Mouse (Mus musculus) midbrain, postnatal 0 days (tissue): Measurements from ENCODE around the gene H2-T22. TPM values are rescaled to one million over a fixed set of nuclear protein-coding genes. Genes with fewer than 3 reads are reported as not detected.
A peak's percentile ranks its signal among the peaks of the same experiment; 100 is the strongest.

Source experiments
- ATAC-seq: fragments of 200-750 bp; cut with Nextera tagmentation; 2 replicates; pipeline ENCODE4 v1.8.0; 2017; ENCODE audit warnings: moderate number of reproducible peaks, mild to moderate bottlenecking, moderate TSS enrichment, moderate library complexity; ENCODE audit not compliant: low FRiP score
- DNase-seq: peaks from one replicate; pipeline ENCODE4 v3.0.0-alpha.2; 2015; ENCODE audit warnings: low spot score
- H3K27ac ChIP-seq: fragments of 300-500 bp; sonication (generic); 2 replicates; pipeline ENCODE4 v1.5.1; 2014; ENCODE audit warnings: low read depth, mild to moderate bottlenecking, low read length, mixed read lengths
- H3K27me3 ChIP-seq: fragments of 300-500 bp; sonication (generic); 2 replicates; pipeline ENCODE4 v1.6.1; 2014; ENCODE audit warnings: low read length, control low read depth, mixed read lengths; ENCODE audit not compliant: insufficient read depth
- H3K36me3 ChIP-seq: fragments of 300-500 bp; sonication (generic); 2 replicates; pipeline ENCODE4 v1.6.1; 2014; ENCODE audit warnings: low read length, control low read depth, mixed read lengths; ENCODE audit not compliant: insufficient read depth
- H3K4me1 ChIP-seq: fragments of 300-500 bp; sonication (generic); 2 replicates; pipeline ENCODE4 v1.6.1; 2014; ENCODE audit warnings: mild to moderate bottlenecking, control low read depth, antibody characterized with exemption, low read length, mixed read lengths; ENCODE audit not compliant: insufficient read depth
- H3K4me2 ChIP-seq: fragments of 300-500 bp; sonication (generic); 2 replicates; pipeline ENCODE4 v1.6.1; 2014; ENCODE audit warnings: low read depth, mild to moderate bottlenecking, low read length, mixed read lengths; ENCODE audit not compliant: poor library complexity, severe bottlenecking
- H3K4me3 ChIP-seq: fragments of 300-500 bp; sonication (generic); 2 replicates; pipeline ENCODE4 v1.5.1; 2014; ENCODE audit warnings: low read depth, mild to moderate bottlenecking, low read length, moderate library complexity
- H3K9ac ChIP-seq: fragments of 300-500 bp; sonication (generic); replicated peaks from 2 replicates; pipeline ENCODE4 v1.6.1; 2014; ENCODE audit warnings: mild to moderate bottlenecking, low read length, moderate library complexity, mixed read lengths; ENCODE audit not compliant: poor library complexity, severe bottlenecking
- H3K9me3 ChIP-seq: fragments of 300-500 bp; sonication (generic); 2 replicates; pipeline ENCODE4 v1.6.1; 2016; ENCODE audit warnings: low read length, control low read depth
- CTCF ChIP-seq: IDR thresholded peaks from 2 replicates; pipeline ENCODE4 v1.5.1; 2016; ENCODE audit warnings: antibody characterized with exemption, mild to moderate bottlenecking
- WGBS: fragments of 180-500 bp; shearing (Covaris S2); extraction: QIAGEN DNeasy Blood & Tissue Kit; methylation state at CpG from one replicate; pipeline ENCODE4 v1.1.7; 2014; 5-methylcytosine and 5-hydroxymethylcytosine counted together
- polyA plus RNA-seq: library from polyadenylated mRNA; unstranded; fragments of >200 nt; fragmentation: Nextera tagmentation; extraction: Ambion mirVana; gene quantifications from 2 replicates; pipeline ENCODE4 v1.2.1, GENCODE M21; 2015
- total RNA-seq: library from RNA; depleted of rRNA; stranded (reverse); fragments of >200 nt; gene quantifications from 2 replicates; pipeline ENCODE4 v1.2.3, GENCODE M21; 2014

The H2-T22 gene
- total and polyA plus RNA-seq, 2 experiments from 2014 or later, result 7.1 to 11.5 TPM

DNA sequence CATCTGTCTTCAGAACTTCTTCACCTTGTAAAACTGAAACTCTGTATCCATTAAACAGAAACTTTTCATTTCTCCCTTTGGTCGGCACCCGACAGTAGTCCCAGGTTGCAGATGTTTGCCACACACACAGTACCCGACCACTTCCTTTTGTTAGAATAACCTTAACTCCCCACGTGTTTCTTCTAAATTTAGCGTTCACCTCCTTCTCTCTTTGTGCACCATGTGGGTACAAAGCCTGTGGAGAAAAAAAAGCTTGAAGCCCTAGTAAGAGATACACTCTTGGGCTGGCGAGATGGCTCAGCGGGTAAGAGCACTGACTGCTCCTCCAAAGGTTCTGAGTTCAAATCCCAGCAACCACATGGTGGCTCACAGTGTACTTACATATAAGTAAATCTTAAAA, 43.2 kb downstream of the H2-T22 start:
- Histone ChIP-seq H3K36me3 (no peaks in the 10 kb centered on the region), H3K9ac (no peak overlapping the region), H3K9me3 (no peaks in the 10 kb centered on the region), H3K4me2 (no peak overlapping the region), H3K27ac (no peak overlapping the region), H3K4me1 (no peaks in the 10 kb centered on the region; the same call in 1 of the 2 replicates), H3K27me3 (no peaks in the 10 kb centered on the region), H3K4me3 (no peak overlapping the region)
- no peak for TF ChIP-seq CTCF
- ATAC-seq (no peak), DNase-seq (no peak)
- WGBS, result 86% methylated on average over 7 of the region's 7 CpGs

DNA sequence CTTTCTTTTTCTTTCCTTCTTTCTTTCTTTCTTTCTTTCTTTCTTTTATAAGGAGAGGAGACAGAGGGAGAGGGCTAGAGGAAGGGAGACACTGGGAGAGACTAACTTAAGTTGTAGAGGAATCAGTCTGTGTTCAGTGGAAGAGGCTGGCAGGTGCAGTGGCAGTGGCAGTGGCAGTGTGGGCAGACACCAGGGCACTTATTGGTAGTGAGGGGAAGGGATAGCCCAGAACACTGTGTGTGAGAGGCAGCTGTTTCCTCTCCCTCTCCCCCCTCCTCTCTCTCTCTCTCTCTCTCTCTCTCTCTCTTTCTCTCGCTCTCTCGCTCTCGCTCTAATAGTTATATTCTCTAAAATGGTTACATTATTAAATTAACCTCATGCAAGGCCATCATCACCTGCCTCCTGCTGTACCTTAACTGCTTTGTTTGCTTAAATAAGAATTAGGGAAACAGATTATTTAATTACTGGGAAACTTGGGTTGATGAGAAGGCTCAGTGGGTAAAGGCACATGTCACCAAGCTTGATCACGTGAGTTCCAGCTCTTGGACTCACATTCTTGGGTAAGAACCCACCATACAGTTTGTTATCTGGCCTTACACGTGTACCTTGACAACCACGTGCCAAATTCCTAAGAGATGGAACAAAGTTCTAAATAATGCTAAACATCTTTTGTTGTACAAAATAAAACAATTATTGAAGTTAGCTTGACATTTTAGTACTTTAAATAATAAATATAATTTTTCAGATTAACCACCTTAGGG, 43.8 kb downstream of the H2-T22 start:
- Histone ChIP-seq H3K4me3 (no peak overlapping the region), H3K27ac (no peak overlapping the region), H3K4me1 (no peaks in the 10 kb centered on the region; the same call in 1 of the 2 replicates), H3K27me3 (no peaks in the 10 kb centered on the region), H3K9me3 (no peaks in the 10 kb centered on the region), H3K9ac (no peak overlapping the region), H3K4me2 (no peak overlapping the region), H3K36me3 (no peaks in the 10 kb centered on the region)
- no peak for TF ChIP-seq CTCF
- DNase-seq (no peak), ATAC-seq (no peak)
- 94% methylated on average over 6 of the region's 6 CpGs for WGBS

DNA sequence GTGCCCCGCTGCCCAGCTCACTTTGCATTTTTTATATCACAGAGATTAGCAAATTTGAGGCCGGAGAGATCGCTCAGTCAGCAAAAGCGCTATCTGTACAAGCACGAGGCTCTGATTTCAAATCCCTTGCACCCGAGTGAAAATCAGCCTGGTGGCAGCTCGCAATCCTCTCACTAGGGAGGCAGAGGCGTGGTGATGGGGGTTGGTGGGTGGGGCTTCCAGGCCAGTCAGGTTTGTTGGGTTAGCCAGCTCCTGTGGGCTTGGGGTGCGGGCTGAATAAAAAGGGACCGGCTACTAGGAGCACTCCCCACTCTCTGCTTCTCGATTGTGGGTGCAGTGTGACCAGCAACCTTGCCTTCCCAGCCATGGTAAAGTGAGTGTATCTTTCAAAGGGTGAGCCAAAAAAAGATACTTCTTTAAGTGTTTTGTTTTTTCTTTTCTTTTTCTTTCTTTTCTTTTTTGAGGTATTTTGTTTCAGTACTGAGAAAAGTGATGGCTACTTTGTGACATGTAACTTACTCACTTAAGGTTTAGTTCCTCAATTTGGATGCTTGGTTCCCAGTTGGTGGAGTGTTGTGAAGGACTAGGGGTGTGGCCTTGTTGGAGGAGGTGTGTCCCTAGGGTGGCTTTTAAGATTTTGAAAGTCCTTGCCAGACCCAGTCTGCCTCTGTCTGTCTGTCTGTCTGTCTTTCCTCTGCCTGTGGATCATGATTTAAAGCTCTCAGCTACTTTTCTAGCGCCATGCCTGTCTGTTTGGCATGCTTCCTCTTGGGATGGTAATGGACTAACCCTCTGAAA, 44.6 kb downstream of the H2-T22 start:
- Histone ChIP-seq H3K4me2 (0 out of 2 replicates have a peak overlapping the region, but pooled peaks have one; percentile 1), H3K36me3 (no peaks in the 10 kb centered on the region), H3K27me3 (no peaks in the 10 kb centered on the region), H3K4me3 (no peak overlapping the region), H3K4me1 (no peaks in the 10 kb centered on the region; the same call in 1 of the 2 replicates), H3K9ac (no peak overlapping the region; the same call in 1 of the 2 replicates), H3K9me3 (no peaks in the 10 kb centered on the region), H3K27ac (no peak overlapping the region)
- 52% methylated on average over 12 of the region's 12 CpGs for WGBS
- ATAC-seq (no peak), DNase-seq (no peak)
- no peak for TF ChIP-seq CTCF

DNA sequence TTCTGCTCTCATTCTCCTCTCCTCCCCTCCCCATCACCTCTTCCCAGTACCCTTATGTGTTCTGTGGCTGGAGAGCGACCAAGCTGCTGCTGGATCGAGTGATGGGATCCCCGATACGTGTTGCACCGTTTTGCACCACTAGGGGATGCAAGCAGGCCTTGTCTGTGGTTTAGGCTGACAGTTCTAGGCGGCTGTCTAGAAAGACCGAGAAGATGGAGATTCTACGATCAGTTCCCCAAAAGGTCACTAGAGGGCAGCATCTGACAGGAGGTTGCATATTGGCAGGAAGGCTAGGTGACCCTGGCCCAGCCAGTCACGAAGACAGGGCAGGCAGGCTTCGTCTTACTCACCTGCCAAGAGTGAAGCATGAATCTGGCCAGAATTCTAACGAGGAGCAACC, 45.6 kb downstream of the H2-T22 start:
- H3K9ac ChIP-seq, result no peak overlapping the region
- H3K4me1 ChIP-seq, result no peaks in the 10 kb centered on the region; the same call in 1 of the 2 replicates
- peak overlapping the region; percentile 12; the same call in 1 of the 2 replicates for H3K4me2 ChIP-seq
- TF ChIP-seq CTCF, result peak; percentile 100
- under 1% methylated on average over 11 of the region's 11 CpGs for WGBS
- peak; percentile 67 for ATAC-seq
- H3K27me3 ChIP-seq, result no peaks in the 10 kb centered on the region
- H3K9me3 ChIP-seq, result no peaks in the 10 kb centered on the region
- peak; percentile 95 for DNase-seq
- no peak overlapping the region for H3K27ac ChIP-seq
- no peaks in the 10 kb centered on the region for H3K36me3 ChIP-seq
- no peak overlapping the region for H3K4me3 ChIP-seq

DNA sequence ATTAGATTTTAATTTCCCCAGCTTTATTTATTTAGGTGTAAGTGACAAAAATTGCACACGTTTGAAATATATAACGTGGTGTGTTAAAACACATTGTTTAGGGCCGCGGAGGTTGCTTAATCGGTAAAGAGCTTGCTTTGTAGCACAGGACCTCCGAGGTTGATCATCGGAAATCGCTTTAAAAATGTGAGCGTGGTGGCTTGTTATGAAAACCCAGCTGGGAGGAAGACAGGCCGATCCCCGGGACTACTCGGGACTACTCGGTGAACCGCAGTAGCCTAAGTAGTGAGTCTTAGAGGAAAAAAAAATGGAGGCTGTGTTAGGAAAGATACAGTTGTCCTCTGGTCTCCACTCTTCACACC, 47.7 kb downstream of the H2-T22 start:
- Histone ChIP-seq H3K9me3 (no peaks in the 10 kb centered on the region), H3K4me2 (peak overlapping the region; percentile 58), H3K9ac (peak overlapping the region; percentile 61), H3K27me3 (no peaks in the 10 kb centered on the region), H3K27ac (peak overlapping the region; percentile 57), H3K4me1 (no peaks in the 10 kb centered on the region; the same call in 1 of the 2 replicates), H3K36me3 (no peaks in the 10 kb centered on the region), H3K4me3 (peak overlapping the region; percentile 59)
- 4% methylated on average over 14 of the region's 14 CpGs for WGBS
- DNase-seq (peak; percentile 19), ATAC-seq (no peak)
- TF ChIP-seq CTCF, result no peak
